Mouse (Mus musculus): ENCODE data around the gene Adcy5. TPM values are rescaled to one million over a fixed set of nuclear protein-coding genes. Genes with fewer than 3 reads are reported as not detected.

Gene Adcy5
- total and polyA plus RNA-seq, 3 experiments = 0.05 TPM; not detected in 2

DNA sequence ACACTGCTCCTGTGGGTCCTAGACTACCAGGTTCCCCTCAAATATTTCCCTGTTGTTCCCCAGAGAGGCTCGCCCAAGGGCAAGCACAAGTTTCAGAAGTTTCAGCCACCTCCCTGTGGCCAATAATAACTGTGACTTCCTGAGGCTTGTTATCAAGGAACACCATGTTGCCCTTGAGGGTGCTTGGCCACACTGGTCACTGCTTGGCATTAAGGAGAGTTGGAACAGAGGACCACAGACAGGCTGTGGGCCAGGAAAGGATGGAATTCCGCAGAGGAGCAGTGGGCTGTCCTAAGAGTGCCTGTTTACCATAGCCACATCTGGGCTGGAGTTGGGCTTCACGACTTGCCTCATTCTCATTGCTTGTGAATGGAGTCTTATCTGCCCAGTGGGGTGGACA lies 24.5 kb upstream of the Adcy5 start:
- H3K9me3 ChIP-seq (replicated peaks) = no peaks in the 10 kb centered on the region
- no peaks in the 10 kb centered on the region for H3K36me3 ChIP-seq (replicated peaks)
- TF ChIP-seq TAL1 (conservative IDR thresholded peaks at IDR 0.05; ENCODE audit: low read depth, low read length) (no peak), GATA1 (IDR thresholded peaks at IDR 0.05; ENCODE audit: borderline replicate concordance, low read length) (no peak), POLR2AphosphoS5 (IDR thresholded peaks at IDR 0.05; ENCODE audit: insufficient replicate concordance, low read depth, low read length) (no peak), CTCF (IDR thresholded peaks at IDR 0.05; ENCODE audit: low read depth, low read length) (no peak), GATA2 (IDR thresholded peaks at IDR 0.05; ENCODE audit: borderline replicate concordance, low read depth, low read length) (no peak)
- DNase-seq (ENCODE audit: low spot score) = no peak
- H3K4me3 ChIP-seq (ENCODE audit: low read depth, low read length) = no peak overlapping the region
- peaks cover 10% of the 10 kb centered on the region for H3K27me3 ChIP-seq (ENCODE audit: insufficient read depth, low read length)
- no peaks in the 10 kb centered on the region for H3K4me1 ChIP-seq (ENCODE audit: insufficient read depth, low read depth, low read length)
- no peak for ATAC-seq (ENCODE audit: extremely low read depth, insufficient number of reproducible peaks, low FRiP score, poor library complexity, severe bottlenecking)

DNA sequence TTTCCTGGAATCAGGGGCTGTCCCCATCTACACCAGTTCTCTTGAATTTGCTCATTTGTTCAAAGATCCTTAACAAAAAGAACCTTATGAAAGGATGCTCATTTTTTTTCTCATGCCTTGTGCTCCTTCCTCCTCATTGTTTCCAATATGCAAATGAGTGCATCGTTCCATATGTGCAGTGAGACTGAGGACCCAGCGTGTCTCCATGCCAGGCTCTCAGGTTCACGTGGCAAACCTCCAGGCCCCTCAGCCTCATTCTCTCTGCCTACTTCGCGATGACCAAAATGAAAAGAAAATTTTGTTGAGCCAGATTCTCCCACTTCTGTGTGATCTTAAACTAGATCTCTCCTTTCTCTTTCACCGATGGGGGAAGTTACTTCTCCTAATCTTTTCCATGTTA lies 15.3 kb upstream of the Adcy5 start:
- Histone ChIP-seq H3K36me3 (replicated peaks) (no peaks in the 10 kb centered on the region), H3K27me3 (ENCODE audit: insufficient read depth, low read length) (peaks cover 4% of the 10 kb centered on the region), H3K4me1 (ENCODE audit: insufficient read depth, low read depth, low read length) (no peaks in the 10 kb centered on the region), H3K4me3 (ENCODE audit: low read depth, low read length) (no peak overlapping the region), H3K9me3 (replicated peaks) (no peaks in the 10 kb centered on the region)
- DNase-seq (ENCODE audit: low spot score) = no peak
- TF ChIP-seq GATA1 (IDR thresholded peaks at IDR 0.05; ENCODE audit: borderline replicate concordance, low read length) = no peak
- ATAC-seq (ENCODE audit: extremely low read depth, insufficient number of reproducible peaks, low FRiP score, poor library complexity, severe bottlenecking) = no peak

GRCm38 (mm10) chr16:35139873-35140619 lies 14.6 kb upstream of the Adcy5 start:
- H3K4me3 ChIP-seq (ENCODE audit: low read depth, low read length) = no peak overlapping the region
- TF ChIP-seq CTCF (IDR thresholded peaks at IDR 0.05; ENCODE audit: low read depth, low read length) (no peak), TAL1 (conservative IDR thresholded peaks at IDR 0.05; ENCODE audit: low read depth, low read length) (no peak), POLR2AphosphoS5 (IDR thresholded peaks at IDR 0.05; ENCODE audit: insufficient replicate concordance, low read depth, low read length) (no peak), GATA2 (IDR thresholded peaks at IDR 0.05; ENCODE audit: borderline replicate concordance, low read depth, low read length) (no peak), GATA1 (IDR thresholded peaks at IDR 0.05; ENCODE audit: borderline replicate concordance, low read length) (no peak)
- H3K4me1 ChIP-seq (ENCODE audit: insufficient read depth, low read depth, low read length) = no peaks in the 10 kb centered on the region

DNA sequence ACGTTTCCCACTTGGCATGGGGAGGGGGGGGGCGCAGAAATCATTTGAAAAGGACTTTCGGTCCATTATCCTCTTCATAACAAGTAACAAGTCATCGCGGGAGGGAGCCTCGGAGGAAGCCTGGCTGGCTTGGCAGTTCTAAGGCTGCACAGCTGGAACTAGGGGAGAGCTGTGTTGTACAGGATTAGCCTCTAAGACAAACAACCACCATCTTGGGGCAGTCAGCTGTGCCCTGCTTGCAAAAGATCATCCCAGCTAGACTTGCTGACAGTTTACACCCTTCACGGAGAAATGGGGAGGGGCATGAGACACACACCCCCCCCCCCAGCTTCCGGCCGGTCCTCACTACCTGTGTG lies 14.1 kb upstream of the Adcy5 start:
- no peak for ATAC-seq (ENCODE audit: extremely low read depth, insufficient number of reproducible peaks, low FRiP score, poor library complexity, severe bottlenecking)
- H3K4me1 ChIP-seq (ENCODE audit: insufficient read depth, low read depth, low read length) = no peaks in the 10 kb centered on the region

More at GRCm38 (mm10) chr16:35139873-35140619, 14.6 kb upstream of the Adcy5 start:
- no peaks in the 10 kb centered on the region for H3K9me3 ChIP-seq (replicated peaks)
- ATAC-seq (ENCODE audit: extremely low read depth, insufficient number of reproducible peaks, low FRiP score, poor library complexity, severe bottlenecking) = no peak
- peaks cover 3% of the 10 kb centered on the region for H3K27me3 ChIP-seq (ENCODE audit: insufficient read depth, low read length)
- no peak for DNase-seq (ENCODE audit: low spot score)
- no peaks in the 10 kb centered on the region for H3K36me3 ChIP-seq (replicated peaks)

DNA sequence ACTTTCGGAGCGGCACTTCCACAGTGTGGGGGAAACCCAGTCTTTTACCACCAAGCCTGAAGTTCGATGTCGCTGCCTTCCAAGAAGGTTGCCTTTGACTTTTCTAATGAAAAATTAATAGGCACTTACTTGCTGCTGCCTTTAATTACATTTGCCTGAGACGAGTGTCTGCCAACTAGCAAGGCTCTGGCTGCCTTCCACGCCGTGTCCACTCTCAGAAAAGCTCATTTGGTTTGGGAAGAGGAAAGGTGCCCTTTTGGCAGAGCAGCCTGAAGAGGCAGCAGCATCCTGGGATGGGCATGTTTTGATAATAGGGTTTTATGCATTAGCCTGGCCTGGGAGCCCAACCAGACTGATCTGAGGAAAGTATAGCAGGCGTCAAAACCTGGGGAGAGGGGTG lies 12.8 kb upstream of the Adcy5 start:
- no peaks in the 10 kb centered on the region for H3K9me3 ChIP-seq (replicated peaks)
- no peak for TF ChIP-seq GATA1 (IDR thresholded peaks at IDR 0.05; ENCODE audit: borderline replicate concordance, low read length)
- no peak for TF ChIP-seq GATA2 (IDR thresholded peaks at IDR 0.05; ENCODE audit: borderline replicate concordance, low read depth, low read length)
- no peak for TF ChIP-seq TAL1 (conservative IDR thresholded peaks at IDR 0.05; ENCODE audit: low read depth, low read length)
- no peak for TF ChIP-seq POLR2AphosphoS5 (IDR thresholded peaks at IDR 0.05; ENCODE audit: insufficient replicate concordance, low read depth, low read length)
- TF ChIP-seq CTCF (IDR thresholded peaks at IDR 0.05; ENCODE audit: low read depth, low read length) = no peak
- ATAC-seq (ENCODE audit: extremely low read depth, insufficient number of reproducible peaks, low FRiP score, poor library complexity, severe bottlenecking) = no peak
- H3K36me3 ChIP-seq (replicated peaks) = no peaks in the 10 kb centered on the region
- no peak overlapping the region for H3K4me3 ChIP-seq (ENCODE audit: low read depth, low read length)
- peaks cover 3% of the 10 kb centered on the region; the same call in 1 of the 2 replicates for H3K27me3 ChIP-seq (ENCODE audit: insufficient read depth, low read length)
- no peak for DNase-seq (ENCODE audit: low spot score)
- no peaks in the 10 kb centered on the region for H3K4me1 ChIP-seq (ENCODE audit: insufficient read depth, low read depth, low read length)

More for the DNA sequence above, 14.1 kb upstream of the Adcy5 start:
- DNase-seq (ENCODE audit: low spot score) = no peak
- Histone ChIP-seq H3K9me3 (replicated peaks) (no peaks in the 10 kb centered on the region), H3K27me3 (ENCODE audit: insufficient read depth, low read length) (peaks cover 3% of the 10 kb centered on the region), H3K36me3 (replicated peaks) (no peaks in the 10 kb centered on the region), H3K4me3 (ENCODE audit: low read depth, low read length) (no peak overlapping the region)
- TF ChIP-seq GATA1 (IDR thresholded peaks at IDR 0.05; ENCODE audit: borderline replicate concordance, low read length) (no peak), POLR2AphosphoS5 (IDR thresholded peaks at IDR 0.05; ENCODE audit: insufficient replicate concordance, low read depth, low read length) (no peak), CTCF (IDR thresholded peaks at IDR 0.05; ENCODE audit: low read depth, low read length) (no peak), TAL1 (conservative IDR thresholded peaks at IDR 0.05; ENCODE audit: low read depth, low read length) (no peak), GATA2 (IDR thresholded peaks at IDR 0.05; ENCODE audit: borderline replicate concordance, low read depth, low read length) (no peak)

DNA sequence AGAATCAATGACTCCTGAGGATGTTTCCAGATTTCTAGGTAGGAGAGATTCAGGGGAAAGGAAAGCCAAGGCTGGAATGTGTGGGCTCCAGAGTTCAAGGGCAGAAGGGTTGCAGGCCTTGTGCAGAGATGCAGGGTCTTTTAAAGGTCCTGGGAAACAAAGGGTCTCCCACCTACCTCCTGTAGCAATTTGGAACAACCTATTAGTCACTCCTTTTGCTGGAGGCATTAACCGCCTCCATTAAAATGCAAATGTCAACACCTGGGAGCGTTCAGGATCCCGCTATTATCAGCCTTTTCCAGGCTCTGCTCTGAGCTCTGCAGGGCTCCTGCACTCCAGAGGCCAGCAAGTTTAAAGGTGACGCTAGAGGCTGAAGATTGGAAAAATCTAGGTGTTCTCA lies 8.5 kb upstream of the Adcy5 start:
- peaks cover 5% of the 10 kb centered on the region; the same call in 1 of the 2 replicates for H3K27me3 ChIP-seq (ENCODE audit: insufficient read depth, low read length)
- no peaks in the 10 kb centered on the region for H3K4me1 ChIP-seq (ENCODE audit: insufficient read depth, low read depth, low read length)
- TF ChIP-seq CTCF (IDR thresholded peaks at IDR 0.05; ENCODE audit: low read depth, low read length) (no peak), POLR2AphosphoS5 (IDR thresholded peaks at IDR 0.05; ENCODE audit: insufficient replicate concordance, low read depth, low read length) (no peak), GATA1 (IDR thresholded peaks at IDR 0.05; ENCODE audit: borderline replicate concordance, low read length) (no peak), GATA2 (IDR thresholded peaks at IDR 0.05; ENCODE audit: borderline replicate concordance, low read depth, low read length) (no peak), TAL1 (conservative IDR thresholded peaks at IDR 0.05; ENCODE audit: low read depth, low read length) (no peak)
- no peaks in the 10 kb centered on the region for H3K9me3 ChIP-seq (replicated peaks)
- H3K36me3 ChIP-seq (replicated peaks) = no peaks in the 10 kb centered on the region
- ATAC-seq (ENCODE audit: extremely low read depth, insufficient number of reproducible peaks, low FRiP score, poor library complexity, severe bottlenecking) (no peak), DNase-seq (ENCODE audit: low spot score) (no peak)
- H3K4me3 ChIP-seq (ENCODE audit: low read depth, low read length) = no peak overlapping the region
